Mouse (Mus musculus): ENCODE results near the gene Fcer1g. TPM values are rescaled to one million over a fixed set of nuclear protein-coding genes. Genes with fewer than 3 reads are reported as not detected.

Fcer1g gene
- polyA plus RNA-seq, 1 experiment from 2014 or later, result 30.1 TPM

- Histone ChIP-seq H3K4me3 (replicated peaks; ENCODE audit: low read length) (no peak overlapping the region), H3K27me3 (ENCODE audit: control insufficient read depth, insufficient read depth, low read length) (peaks cover 8% of the 10 kb centered on the region; the same call in 1 of the 2 replicates), H3K36me3 (replicated peaks; ENCODE audit: control insufficient read depth, insufficient read depth) (no peaks in the 10 kb centered on the region), H3K4me1 (replicated peaks; ENCODE audit: control insufficient read depth, insufficient read depth, low read length) (peaks cover 24% of the 10 kb centered on the region), H3K27ac (0 out of 2 replicates have a peak overlapping the region, but pooled peaks have one; percentile 48), H3K9ac (no peak overlapping the region), H3K4me2 (replicated peaks) (peak overlapping the region; percentile 19; the same call in 1 of the 2 replicates), H3K9me3 (ENCODE audit: control insufficient read depth, low read length) (no peaks in the 10 kb centered on the region)
- ATAC-seq (ENCODE audit: low FRiP score) (no peak), DNase-seq (ENCODE audit: low spot score) (no peak)
- 18% methylated on average over 13 of the region's 13 CpGs for WGBS
Observed at GRCm38 (mm10) chr1:171187851-171188700, 46.1 kb downstream of the Fcer1g start.

GRCm38 (mm10) chr1:171185655-171186054, 48.5 kb downstream of the Fcer1g start:
- WGBS, result 67% methylated on average over 8 of the region's 8 CpGs
- no peak overlapping the region for H3K9ac ChIP-seq
- no peak for ATAC-seq (ENCODE audit: low FRiP score)
- no peak for DNase-seq (ENCODE audit: low spot score)
- no peaks in the 10 kb centered on the region for H3K9me3 ChIP-seq (ENCODE audit: control insufficient read depth, low read length)
- no peak overlapping the region for H3K4me2 ChIP-seq (replicated peaks)
- H3K27ac ChIP-seq, result no peak overlapping the region
- H3K27me3 ChIP-seq (ENCODE audit: control insufficient read depth, insufficient read depth, low read length), result no peaks in the 10 kb centered on the region
- H3K4me3 ChIP-seq (replicated peaks; ENCODE audit: low read length), result no peak overlapping the region
- H3K36me3 ChIP-seq (replicated peaks; ENCODE audit: control insufficient read depth, insufficient read depth), result no peaks in the 10 kb centered on the region
- H3K4me1 ChIP-seq (replicated peaks; ENCODE audit: control insufficient read depth, insufficient read depth, low read length), result peaks cover 19% of the 10 kb centered on the region

GRCm38 (mm10) chr1:171184314-171184713, 49.9 kb downstream of the Fcer1g start:
- Histone ChIP-seq H3K4me3 (replicated peaks; ENCODE audit: low read length) (no peak overlapping the region), H3K27me3 (ENCODE audit: control insufficient read depth, insufficient read depth, low read length) (no peaks in the 10 kb centered on the region), H3K4me1 (replicated peaks; ENCODE audit: control insufficient read depth, insufficient read depth, low read length) (peaks cover 13% of the 10 kb centered on the region), H3K4me2 (replicated peaks) (no peak overlapping the region), H3K27ac (no peak overlapping the region), H3K36me3 (replicated peaks; ENCODE audit: control insufficient read depth, insufficient read depth) (no peaks in the 10 kb centered on the region), H3K9ac (no peak overlapping the region), H3K9me3 (ENCODE audit: control insufficient read depth, low read length) (no peaks in the 10 kb centered on the region)
- 91% methylated on average over 7 of the region's 7 CpGs for WGBS
- ATAC-seq (ENCODE audit: low FRiP score) (no peak), DNase-seq (ENCODE audit: low spot score) (no peak)

- Histone ChIP-seq H3K4me1 (replicated peaks; ENCODE audit: control insufficient read depth, insufficient read depth, low read length) (peaks cover 7% of the 10 kb centered on the region; the same call in 1 of the 2 replicates), H3K9ac (no peak overlapping the region), H3K27me3 (ENCODE audit: control insufficient read depth, insufficient read depth, low read length) (no peaks in the 10 kb centered on the region), H3K4me2 (replicated peaks) (no peak overlapping the region), H3K9me3 (ENCODE audit: control insufficient read depth, low read length) (no peaks in the 10 kb centered on the region), H3K36me3 (replicated peaks; ENCODE audit: control insufficient read depth, insufficient read depth) (no peaks in the 10 kb centered on the region), H3K27ac (no peak overlapping the region), H3K4me3 (replicated peaks; ENCODE audit: low read length) (no peak overlapping the region)
- DNase-seq (ENCODE audit: low spot score), result no peak
- WGBS, result 80% methylated on average over 3 of the region's 3 CpGs
- ATAC-seq (ENCODE audit: low FRiP score), result no peak
Observed at GRCm38 (mm10) chr1:171183620-171184019, 50.5 kb downstream of the Fcer1g start.

GRCm38 (mm10) chr1:171183025-171183424, 51.1 kb downstream of the Fcer1g start:
- DNase-seq (ENCODE audit: low spot score) (no peak), ATAC-seq (ENCODE audit: low FRiP score) (no peak)
- H3K9ac ChIP-seq, result no peak overlapping the region
- 0 out of 2 replicates have a peak, but pooled peaks cover under 1% of the 10 kb centered on the region for H3K4me1 ChIP-seq (replicated peaks; ENCODE audit: control insufficient read depth, insufficient read depth, low read length)
- H3K9me3 ChIP-seq (ENCODE audit: control insufficient read depth, low read length), result no peaks in the 10 kb centered on the region
- no peaks in the 10 kb centered on the region for H3K27me3 ChIP-seq (ENCODE audit: control insufficient read depth, insufficient read depth, low read length)
- H3K27ac ChIP-seq, result no peak overlapping the region
- H3K4me2 ChIP-seq (replicated peaks), result no peak overlapping the region
- H3K36me3 ChIP-seq (replicated peaks; ENCODE audit: control insufficient read depth, insufficient read depth), result no peaks in the 10 kb centered on the region
- H3K4me3 ChIP-seq (replicated peaks; ENCODE audit: low read length), result no peak overlapping the region
- WGBS, result 76% methylated on average over 3 of the region's 3 CpGs

Other genes starting within 250 kb of the Fcer1g start
- 0.33 and 0.56 TPM in 2 replicates for gene Fcgr4, start 215.4 kb downstream of the Fcer1g start, polyA plus RNA-seq (2014; fragmentation: Nextera tagmentation; extraction: Ambion mirVana)
- gene Fcgr3, start 169.4 kb downstream of the Fcer1g start, polyA plus RNA-seq (2014; fragmentation: Nextera tagmentation; extraction: Ambion mirVana), result 9.6 and 11.6 TPM in 2 replicates
- gene Cfap126, start 120.4 kb downstream of the Fcer1g start, polyA plus RNA-seq (2014; fragmentation: Nextera tagmentation; extraction: Ambion mirVana), result 11.7 and 20.3 TPM in 2 replicates
- gene Sdhc, start 83.8 kb downstream of the Fcer1g start, polyA plus RNA-seq (2014; fragmentation: Nextera tagmentation; extraction: Ambion mirVana), result 311 and 314 TPM in 2 replicates
- 3.5 and 4.8 TPM in 2 replicates for gene Mpz, start 83.7 kb downstream of the Fcer1g start, polyA plus RNA-seq (2014; fragmentation: Nextera tagmentation; extraction: Ambion mirVana)
- gene Pcp4l1, start 38.1 kb downstream of the Fcer1g start, polyA plus RNA-seq (2014; fragmentation: Nextera tagmentation; extraction: Ambion mirVana), result 37.2 and 55.1 TPM in 2 replicates
- 0.21 and 0.50 TPM in 2 replicates for gene Nr1i3, start 20.4 kb downstream of the Fcer1g start, polyA plus RNA-seq (2014; fragmentation: Nextera tagmentation; extraction: Ambion mirVana)
- gene Tomm40l, start 11.9 kb downstream of the Fcer1g start, polyA plus RNA-seq (2014; fragmentation: Nextera tagmentation; extraction: Ambion mirVana), result 41.2 and 47.0 TPM in 2 replicates
- gene Apoa2, start 9.3 kb downstream of the Fcer1g start, polyA plus RNA-seq (2014; fragmentation: Nextera tagmentation; extraction: Ambion mirVana), result 5.6 and 7.0 TPM in 2 replicates
- 3.0 and 3.7 TPM in 2 replicates for gene Adamts4, start 16.1 kb upstream of the Fcer1g start, polyA plus RNA-seq (2014; fragmentation: Nextera tagmentation; extraction: Ambion mirVana)
- 218 and 247 TPM in 2 replicates for gene Ndufs2, start 17.0 kb upstream of the Fcer1g start, polyA plus RNA-seq (2014; fragmentation: Nextera tagmentation; extraction: Ambion mirVana)
- gene B4galt3, start 36.0 kb upstream of the Fcer1g start, polyA plus RNA-seq (2014; fragmentation: Nextera tagmentation; extraction: Ambion mirVana), result 86.5 and 88.6 TPM in 2 replicates
- 43.5 and 44.6 TPM in 2 replicates for gene Ppox, start 46.8 kb upstream of the Fcer1g start, polyA plus RNA-seq (2014; fragmentation: Nextera tagmentation; extraction: Ambion mirVana)
- 80.1 and 85.8 TPM in 2 replicates for gene Usp21, start 53.6 kb upstream of the Fcer1g start, polyA plus RNA-seq (2014; fragmentation: Nextera tagmentation; extraction: Ambion mirVana)
- 116 and 131 TPM in 2 replicates for gene Ufc1, start 60.7 kb upstream of the Fcer1g start, polyA plus RNA-seq (2014; fragmentation: Nextera tagmentation; extraction: Ambion mirVana)
- gene Dedd, start 94.8 kb upstream of the Fcer1g start, polyA plus RNA-seq (2014; fragmentation: Nextera tagmentation; extraction: Ambion mirVana), result 45.9 and 49.9 TPM in 2 replicates
- 36.6 and 37.8 TPM in 2 replicates for gene Nit1, start 111.3 kb upstream of the Fcer1g start, polyA plus RNA-seq (2014; fragmentation: Nextera tagmentation; extraction: Ambion mirVana)
- 60.3 and 66.1 TPM in 2 replicates for gene Pfdn2, start 111.3 kb upstream of the Fcer1g start, polyA plus RNA-seq (2014; fragmentation: Nextera tagmentation; extraction: Ambion mirVana)
- 2.6 and 3.9 TPM in 2 replicates for gene Klhdc9, start 126.4 kb upstream of the Fcer1g start, polyA plus RNA-seq (2014; fragmentation: Nextera tagmentation; extraction: Ambion mirVana)
- gene Nectin4, start 135.7 kb upstream of the Fcer1g start, polyA plus RNA-seq (2014; fragmentation: Nextera tagmentation; extraction: Ambion mirVana), result 2.3 TPM in 2 replicates
- 0.31 and 0.71 TPM in 2 replicates for gene Arhgap30, start 154.6 kb upstream of the Fcer1g start, polyA plus RNA-seq (2014; fragmentation: Nextera tagmentation; extraction: Ambion mirVana)
- gene Usf1, start 176.9 kb upstream of the Fcer1g start, polyA plus RNA-seq (2014; fragmentation: Nextera tagmentation; extraction: Ambion mirVana), result 166 and 175 TPM in 2 replicates
- 2.4 and 3.1 TPM in 2 replicates for gene Tstd1, start 184.5 kb upstream of the Fcer1g start, polyA plus RNA-seq (2014; fragmentation: Nextera tagmentation; extraction: Ambion mirVana)
- 12.8 and 14.0 TPM in 2 replicates for gene F11r, start 203.2 kb upstream of the Fcer1g start, polyA plus RNA-seq (2014; fragmentation: Nextera tagmentation; extraction: Ambion mirVana)